Mouse (Mus musculus): ENCODE results near the gene Mtr. TPM values are rescaled to one million over a fixed set of nuclear protein-coding genes. Genes with fewer than 3 reads are reported as not detected.

The Mtr gene
- 11.6 and 12.1 TPM in 2 replicates for polyA plus RNA-seq (2015; fragmentation: Nextera tagmentation; extraction: Ambion mirVana)

DNA sequence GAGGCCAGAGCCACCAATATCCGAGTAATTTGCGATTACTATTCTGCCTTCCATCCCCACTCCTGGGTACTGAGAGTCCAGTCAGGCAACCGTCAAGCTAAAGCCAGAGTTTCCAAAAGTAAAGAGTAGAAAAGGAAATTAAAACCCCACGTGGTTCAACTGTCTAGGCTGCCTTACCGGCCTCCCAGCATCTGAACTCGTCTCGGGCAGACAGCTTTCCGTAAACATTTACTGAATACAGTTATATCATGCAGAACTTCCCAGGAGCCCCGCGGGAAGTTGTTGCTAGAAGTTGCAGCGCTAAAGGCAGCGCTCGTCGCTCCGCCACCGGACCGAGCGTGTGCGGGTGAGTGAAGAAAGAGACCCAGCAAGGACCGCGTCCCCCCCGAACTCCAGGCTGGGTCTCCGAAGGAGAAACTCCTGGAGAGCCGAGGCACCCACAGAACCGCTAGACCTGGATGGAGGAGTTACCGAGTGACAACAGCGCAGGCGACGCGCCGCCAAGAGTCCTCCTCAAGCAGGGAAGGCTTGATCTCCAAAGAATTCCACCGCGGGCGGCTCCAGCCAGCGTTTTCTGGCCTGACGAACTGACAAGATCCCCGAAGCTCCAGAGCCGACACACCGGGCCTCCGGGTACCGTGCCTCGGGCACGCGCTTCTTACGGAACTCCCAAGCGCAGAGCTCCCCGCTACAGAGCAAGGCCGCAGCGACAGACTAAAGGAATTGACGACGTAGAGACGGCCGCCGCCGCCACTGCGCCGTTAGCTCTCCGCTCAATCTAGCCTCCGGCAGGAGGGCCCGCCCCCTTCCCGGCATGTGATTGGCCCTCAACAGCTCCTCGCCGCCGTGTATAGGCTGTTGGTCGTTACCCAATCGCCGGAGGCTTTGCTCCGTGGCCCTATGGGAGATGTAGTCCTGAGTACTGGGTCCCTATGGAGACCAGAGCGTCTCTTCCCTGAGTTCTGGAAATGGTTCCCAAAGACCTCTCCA is at the start of gene Mtr:
Mtr (minus strand) TSS at position 723 of the 990 bp plus-strand sequence.

Other genes with a start within 250 kb of the Mtr start
- 0.28 TPM in 2 replicates for gene Ryr2, start 151.2 kb downstream of the Mtr start, polyA plus RNA-seq (2015; fragmentation: Nextera tagmentation; extraction: Ambion mirVana)
- 0.93 and 2.2 TPM in 2 replicates for gene Actn2, start 82.6 kb upstream of the Mtr start, polyA plus RNA-seq (2015; fragmentation: Nextera tagmentation; extraction: Ambion mirVana)
- gene Heatr1, start 136.9 kb upstream of the Mtr start, polyA plus RNA-seq (2015; fragmentation: Nextera tagmentation; extraction: Ambion mirVana), result 11.6 and 12.9 TPM in 2 replicates
- gene Lgals8, start 206.8 kb upstream of the Mtr start, polyA plus RNA-seq (2015; fragmentation: Nextera tagmentation; extraction: Ambion mirVana), result 18.9 and 23.2 TPM in 2 replicates

Measured in spleen, postnatal 0 days (tissue).